Mouse (Mus musculus): Measurements from ENCODE around the gene Zfp612. TPM values are rescaled to one million over a fixed set of nuclear protein-coding genes. Genes with fewer than 3 reads are reported as not detected.
"Not testable (repeated sequence)": the region's sequence is repeated elsewhere in the genome, so short reads cannot be mapped to it uniquely, and the experiment has no call there.

The Zfp612 gene
- not detected in 2 replicates for total RNA-seq (2015; ENCODE audit: low replicate concordance)
- total RNA-seq (2017; ENCODE audit: low replicate concordance): not detected in 2 replicates

DNA sequence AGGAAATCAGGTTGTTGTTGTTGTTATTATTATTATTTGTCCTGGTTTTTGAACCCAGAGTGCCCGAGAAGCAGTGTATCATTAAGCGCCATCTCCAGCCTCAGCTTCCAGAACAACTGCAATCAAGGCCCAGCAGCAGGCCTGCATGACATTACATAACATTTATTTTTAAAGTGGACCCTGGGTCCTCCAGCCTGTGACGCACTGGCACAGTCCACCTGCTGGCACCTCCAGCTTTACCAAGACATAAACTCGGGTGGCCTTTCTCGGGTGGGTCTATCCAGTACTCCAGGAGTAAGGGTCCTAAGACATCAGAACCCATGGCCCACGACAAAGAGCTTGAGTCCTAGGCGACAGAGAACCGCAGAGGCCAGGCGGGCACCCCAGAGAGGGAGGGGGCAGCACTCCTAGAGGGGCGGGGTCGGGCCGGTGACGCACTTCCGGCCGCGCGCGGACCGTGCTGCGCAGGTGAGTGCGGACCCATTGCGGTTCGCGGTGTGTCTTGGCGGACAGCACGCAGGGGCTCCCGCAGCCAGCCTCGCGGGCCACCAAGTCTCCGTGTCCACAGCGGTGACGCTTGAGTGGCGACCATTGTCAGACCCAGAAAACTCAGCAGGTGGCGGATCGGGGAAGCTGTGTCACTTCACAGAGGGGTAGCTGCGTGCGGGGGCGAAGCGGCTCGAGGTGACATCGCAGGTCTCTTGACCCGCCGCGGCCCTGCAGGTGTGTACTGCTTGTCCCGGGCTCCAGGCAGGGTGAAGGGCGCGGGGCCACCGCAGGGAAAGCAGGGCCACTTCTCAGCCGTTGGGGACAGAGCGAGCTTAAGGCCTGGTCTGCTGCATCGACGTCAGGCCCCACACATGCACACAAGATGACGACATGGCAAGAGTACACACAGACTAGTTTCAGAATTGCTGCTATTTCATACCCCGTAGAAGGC, at the start of gene Zfp612:
Zfp612 (plus strand) TSS at position 465 of the 940 bp plus-strand sequence.
- ATAC-seq (replicated peaks; ENCODE audit: low FRiP score, poor library complexity, severe bottlenecking): no peak

GRCm38 (mm10) chr8:110033771-110034170, 45.8 kb upstream of the Zfp612 start:
- not testable (repeated sequence) for ATAC-seq (replicated peaks; ENCODE audit: low FRiP score, poor library complexity, severe bottlenecking)

DNA sequence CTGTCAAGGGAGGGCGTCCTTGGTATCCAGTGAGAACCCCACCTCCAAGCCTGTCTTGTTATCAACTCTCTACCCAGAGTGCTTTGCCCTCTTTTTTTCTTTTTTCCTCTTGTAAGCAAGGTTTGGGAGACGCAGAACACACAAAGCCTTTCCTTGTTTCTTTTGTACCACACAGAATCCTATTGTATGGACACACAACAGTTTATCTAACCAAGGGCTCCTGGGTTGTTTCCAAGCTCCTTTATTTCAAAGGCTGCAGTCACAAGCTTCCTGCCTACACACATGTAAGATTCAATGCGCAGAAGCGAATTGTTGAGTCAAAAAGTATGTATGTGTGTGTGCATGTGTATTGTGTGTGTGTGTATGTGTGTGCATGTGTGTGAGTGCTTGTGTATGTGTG, 45.2 kb upstream of the Zfp612 start:
- ATAC-seq (replicated peaks; ENCODE audit: low FRiP score, poor library complexity, severe bottlenecking): no peak

GRCm38 (mm10) chr8:110036156-110036555, 43.4 kb upstream of the Zfp612 start:
- no peak for ATAC-seq (replicated peaks; ENCODE audit: low FRiP score, poor library complexity, severe bottlenecking)

GRCm38 (mm10) chr8:110039216-110039615, 40.3 kb upstream of the Zfp612 start:
- no peak for ATAC-seq (replicated peaks; ENCODE audit: low FRiP score, poor library complexity, severe bottlenecking)

DNA sequence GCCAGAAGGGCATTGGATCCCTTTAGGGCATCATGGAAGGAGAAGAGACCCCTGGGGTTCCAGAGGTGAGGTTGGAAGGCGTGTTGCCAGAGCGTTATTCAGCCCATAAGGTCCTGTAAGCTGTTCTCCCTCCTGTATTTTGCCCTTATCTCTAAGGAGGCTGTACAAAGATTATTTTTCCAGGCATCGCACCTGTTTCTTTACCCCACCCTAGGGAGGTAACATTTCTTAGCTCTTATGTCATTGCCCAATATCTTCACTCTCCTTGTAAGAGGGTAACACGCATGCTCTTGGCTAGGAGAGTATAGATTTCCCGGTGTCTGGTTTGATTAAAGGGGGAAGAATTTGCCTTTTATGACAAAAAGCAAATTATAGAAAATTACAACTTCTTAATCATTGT, 39.9 kb upstream of the Zfp612 start, which contains the start of gene Chst4:
Chst4 (minus strand) TSS at position 82 of the 400 bp plus-strand sequence.
- no peak for ATAC-seq (replicated peaks; ENCODE audit: low FRiP score, poor library complexity, severe bottlenecking)

GRCm38 (mm10) chr8:110040509-110040908, 39.0 kb upstream of the Zfp612 start:
- no peak for ATAC-seq (replicated peaks; ENCODE audit: low FRiP score, poor library complexity, severe bottlenecking)

GRCm38 (mm10) chr8:110051208-110051607, 28.3 kb upstream of the Zfp612 start:
- ATAC-seq (replicated peaks; ENCODE audit: low FRiP score, poor library complexity, severe bottlenecking): no peak

- no peak for ATAC-seq (replicated peaks; ENCODE audit: low FRiP score, poor library complexity, severe bottlenecking)
Observed at GRCm38 (mm10) chr8:110058207-110058606, 21.3 kb upstream of the Zfp612 start.

DNA sequence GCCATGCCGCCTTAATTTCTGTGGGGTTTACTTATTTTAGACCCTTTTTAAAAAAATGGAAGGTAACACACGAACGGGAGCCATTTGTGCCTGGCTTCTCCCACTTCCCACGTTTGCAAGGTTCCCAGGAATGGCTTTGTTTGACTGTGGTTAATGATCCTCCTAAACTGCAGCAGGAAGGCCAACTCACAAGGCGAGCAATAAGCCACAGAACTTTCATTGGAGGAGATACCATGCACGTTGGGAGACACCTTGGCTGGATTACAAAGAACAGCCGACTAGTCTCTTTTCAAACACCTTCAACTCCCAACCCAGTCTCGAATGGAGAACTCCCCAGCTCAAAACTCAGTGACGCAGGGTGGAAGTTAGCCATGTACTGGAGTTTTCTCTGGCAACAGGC, 15.4 kb upstream of the Zfp612 start:
- ATAC-seq (replicated peaks; ENCODE audit: low FRiP score, poor library complexity, severe bottlenecking): no peak

DNA sequence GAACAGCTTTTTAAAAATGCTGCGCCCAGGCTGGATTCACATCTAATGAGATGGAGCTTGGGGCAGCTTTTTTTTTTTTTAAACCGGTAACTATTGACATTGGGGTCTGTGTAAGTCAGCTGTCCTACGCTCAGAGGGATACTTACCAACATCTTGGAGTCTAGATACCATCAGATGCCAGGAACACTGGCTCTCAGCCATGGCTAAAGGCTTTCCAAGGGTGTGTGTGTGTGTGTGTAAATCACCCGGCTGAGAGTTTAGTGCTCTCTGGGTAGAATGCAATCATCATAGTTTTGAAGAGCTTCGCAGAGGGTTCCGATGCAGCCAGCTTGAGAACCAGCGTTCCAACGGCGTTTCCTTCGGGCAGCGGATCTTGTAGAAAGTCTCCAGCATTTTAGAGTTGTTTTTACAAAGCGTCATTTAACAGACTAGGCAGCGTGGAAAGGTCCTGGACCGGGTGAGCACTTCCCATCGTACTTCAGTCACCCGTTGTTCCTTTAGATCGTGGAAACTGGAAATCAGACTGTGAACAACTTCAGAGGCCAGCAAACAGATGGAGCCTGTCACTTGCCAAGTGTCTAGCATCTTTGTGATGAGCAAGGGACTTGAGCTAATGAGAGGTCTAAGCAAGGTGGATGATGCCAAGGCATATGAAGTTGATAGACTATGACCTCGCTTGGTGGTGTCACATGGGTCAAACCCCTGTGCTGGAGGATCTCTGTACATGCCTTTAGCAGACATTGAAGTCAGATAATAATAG, 14.8 kb upstream of the Zfp612 start:
- ATAC-seq (replicated peaks; ENCODE audit: low FRiP score, poor library complexity, severe bottlenecking): no peak

GRCm38 (mm10) chr8:110065676-110066075, 13.9 kb upstream of the Zfp612 start:
- no peak for ATAC-seq (replicated peaks; ENCODE audit: low FRiP score, poor library complexity, severe bottlenecking)

DNA sequence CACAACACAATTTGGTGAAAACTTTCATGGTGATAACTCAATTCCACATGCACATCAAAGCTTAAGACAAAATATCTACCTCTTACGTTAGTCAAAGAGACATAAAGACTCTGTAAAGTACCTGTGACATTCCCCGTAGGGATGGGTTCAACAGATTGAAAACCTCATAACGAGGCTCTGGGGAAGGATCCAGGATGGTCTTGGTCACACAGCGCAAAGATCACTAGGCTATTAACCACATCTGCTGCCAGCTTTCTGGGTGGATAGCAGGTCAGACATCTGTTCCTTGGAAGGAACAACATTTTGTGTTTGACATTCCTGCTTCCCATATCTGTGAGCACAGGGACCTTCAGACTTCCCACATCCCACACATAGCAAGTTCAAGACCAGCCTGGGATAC, 9.8 kb upstream of the Zfp612 start:
- ATAC-seq (replicated peaks; ENCODE audit: low FRiP score, poor library complexity, severe bottlenecking): no peak

- 0 out of 2 replicates have a peak, but pooled peaks have one; percentile 46 for ATAC-seq (replicated peaks; ENCODE audit: low FRiP score, poor library complexity, severe bottlenecking)
Observed at GRCm38 (mm10) chr8:110071600-110071999, 7.9 kb upstream of the Zfp612 start.

- no peak for ATAC-seq (replicated peaks; ENCODE audit: low FRiP score, poor library complexity, severe bottlenecking)
Observed at GRCm38 (mm10) chr8:110074496-110074895, 5.0 kb upstream of the Zfp612 start.

GRCm38 (mm10) chr8:110082416-110083105, 3.0 kb downstream of the Zfp612 start:
- no peak for ATAC-seq (replicated peaks; ENCODE audit: low FRiP score, poor library complexity, severe bottlenecking)

GRCm38 (mm10) chr8:110091869-110092268, 12.3 kb downstream of the Zfp612 start:
- ATAC-seq (replicated peaks; ENCODE audit: low FRiP score, poor library complexity, severe bottlenecking): no peak

GRCm38 (mm10) chr8:110100907-110101306, 21.4 kb downstream of the Zfp612 start, which contains the start of gene Gm21964:
Gene Gm21964, plus strand, starts transcription at chr8:110101207.
- ATAC-seq (replicated peaks; ENCODE audit: low FRiP score, poor library complexity, severe bottlenecking): no peak

- ATAC-seq (replicated peaks; ENCODE audit: low FRiP score, poor library complexity, severe bottlenecking): no peak
Observed at GRCm38 (mm10) chr8:110101676-110102075, 22.1 kb downstream of the Zfp612 start.

- no peak for ATAC-seq (replicated peaks; ENCODE audit: low FRiP score, poor library complexity, severe bottlenecking)
Observed at GRCm38 (mm10) chr8:110102653-110103052, 23.1 kb downstream of the Zfp612 start, which contains the start of gene Gm17720. Gene Gm17720, minus strand, starts transcription at chr8:110102753.

Data from erythroid progenitor cell, adult 5-6 weeks (primary cell).